Comparison of ENCODE assay signal across 16 mouse cellular contexts in the genomic region with DNA sequence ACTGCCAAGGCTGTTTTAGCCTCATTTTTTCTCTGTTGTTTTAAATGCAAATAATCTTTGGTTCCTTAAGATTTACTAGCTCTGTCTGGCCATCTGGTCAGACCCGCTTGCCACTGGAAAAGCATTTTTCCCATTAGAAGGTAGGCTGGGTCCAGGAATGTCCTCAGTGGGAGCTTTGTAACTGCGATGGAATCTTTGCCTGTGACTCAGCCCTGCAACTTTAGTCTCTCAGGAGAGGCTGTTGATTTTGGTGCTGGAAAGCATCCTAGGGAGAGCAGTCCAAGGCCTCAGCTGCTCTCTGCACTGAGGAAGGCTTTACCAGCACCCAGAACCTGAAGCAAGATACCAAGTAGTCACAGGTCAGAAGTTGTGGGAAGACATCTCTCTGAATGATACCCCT.
DNase-seq lines count a peak whose midpoint lies in the region; TF ChIP-seq lines count a peak whose summit lies in the region.
"Had no signal": no experiment of that assay in that cellular context is flagged by ENCODE, and none has a peak within 500 bp of the region (broad histone marks: within the 10 kb centered on the region; RNA-seq: fewer than 3 reads in every experiment).

No protein-coding gene starts in this region.

- no peak for TF ChIP-seq CTCF in C2C12 (IDR thresholded peaks at IDR 0.05; ENCODE audit: control insufficient read depth, insufficient read depth, insufficient read length)

- no peaks in the 10 kb centered on the region for H3K79me2 ChIP-seq in C2C12 (ENCODE audit: control insufficient read depth, insufficient read depth)

- H3K36me3 ChIP-seq in C2C12 (ENCODE audit: control insufficient read depth, insufficient read depth) = no peaks in the 10 kb centered on the region
- H3K36me3 ChIP-seq: intestine, embryonic 15.5 days; limb, embryonic 13.5 days; liver, embryonic 15.5 days had no signal

- no peak overlapping the region for H3ac ChIP-seq in C2C12 (ENCODE audit: control insufficient read depth, insufficient read length, low read depth)

- no peaks in the 10 kb centered on the region for H3K79me3 ChIP-seq in C2C12 (ENCODE audit: low read depth)

- H3K27me3 ChIP-seq in C2C12 (ENCODE audit: control insufficient read depth, insufficient read depth, insufficient read length) = no peaks in the 10 kb centered on the region
- H3K27me3 ChIP-seq: intestine, embryonic 15.5 days; limb, embryonic 13.5 days; liver, embryonic 15.5 days; megakaryocyte, embryonic 14.5 days had no signal

- DNase-seq in adrenal gland, adult 2 months = peak; percentile 6
- no peak for DNase-seq in adrenal gland, postnatal 4 days (ENCODE audit: low spot score in 2 of 2)
- peak; percentile 31 to 39 for DNase-seq in gastrocnemius, adult 8-10 months (ENCODE audit: low spot score in 2 of 2)
- DNase-seq in heart, postnatal 25 days (ENCODE audit: low spot score) = peak; percentile 40
- DNase-seq in right cerebral cortex, postnatal 10 days (ENCODE audit: low spot score in 2 of 2) = no peak
- DNase-seq in embryo, embryonic 10.5 days (ENCODE audit: low spot score) = no peak
- DNase-seq in layer of hippocampus, postnatal 14 days (ENCODE audit: low spot score in 2 of 2) = no peak
- DNase-seq: adrenal gland, postnatal 36 days; cerebellum, adult 9-10 months; lung, postnatal 10 days; right cerebral cortex, postnatal 14 days had no signal

- H3K4me3 ChIP-seq in C2C12 (ENCODE audit: insufficient read depth, poor library complexity, severe bottlenecking) = no peak overlapping the region
- H3K4me3 ChIP-seq: intestine, embryonic 15.5 days; limb, embryonic 13.5 days; liver, embryonic 15.5 days; megakaryocyte, embryonic 14.5 days had no signal

- intact Hi-C loops in heart, postnatal 25 days (cut with DNase I) = no loop called here

TF ChIP-seq in C2C12, 6 proteins besides CTCF, POLR2A, EP300 and RAD21:
- peak; percentile 12 for TF ChIP-seq MYOD1 (IDR thresholded peaks at IDR 0.05; ENCODE audit: control insufficient read depth, insufficient read length, low read depth)
- no peak for TF ChIP-seq FOSL1 (IDR thresholded peaks at IDR 0.05; ENCODE audit: insufficient read depth, low read length, poor library complexity, severe bottlenecking)
TF ChIP-seq in C2C12: peak in this region for 1.

Comparison
In these comparisons a context has a peak if more than half of its experiments do, and no peak if none do; other contexts are left out.
1. DNase-seq: peak in adrenal gland, adult 2 months (single experiment), gastrocnemius, adult 8-10 months (2 of 2) and heart, postnatal 25 days (single experiment); none in adrenal gland, postnatal 4 days (0 of 2), right cerebral cortex, postnatal 10 days (0 of 2), embryo, embryonic 10.5 days (single experiment) and layer of hippocampus, postnatal 14 days (0 of 2).